Mouse (Mus musculus) frontal cortex, postnatal 10 days (tissue): ENCODE measurements around the gene Tmem132d.
A peak's percentile ranks its signal among the peaks of the same experiment; 100 is the strongest.
"Not testable (repeated sequence)": the region's sequence is repeated elsewhere in the genome, so short reads cannot be mapped to it uniquely, and the experiment has no call there.

Experiments used
- DNase-seq, 2 experiments: peaks; one replicate each; pipeline ENCODE4 v3.0.0; 2022; ENCODE audit warnings: low spot score in 2 of 2, mixed read lengths in 1 of 2

The Tmem132d gene

GRCm38 (mm10) chr5:127775749-127776148, 657.1 kb downstream of the Tmem132d start:
- no peak for DNase-seq

GRCm38 (mm10) chr5:127758576-127758975, 674.3 kb downstream of the Tmem132d start:
- no peak for DNase-seq

- DNase-seq = no peak
Measured at GRCm38 (mm10) chr5:127756671-127757423, 676.0 kb downstream of the Tmem132d start.

GRCm38 (mm10) chr5:127756011-127756410, 676.9 kb downstream of the Tmem132d start:
- DNase-seq = no peak

- DNase-seq = no peak
Measured at GRCm38 (mm10) chr5:127755594-127755993, 677.3 kb downstream of the Tmem132d start.

- peak in 1 of 2 experiments; percentile 16 for DNase-seq
Measured at GRCm38 (mm10) chr5:127751262-127751975, 681.5 kb downstream of the Tmem132d start.

GRCm38 (mm10) chr5:127749540-127749939, 683.3 kb downstream of the Tmem132d start:
- not testable (repeated sequence) for DNase-seq

- peak in 1 of 2 experiments; percentile 22 for DNase-seq
Measured at GRCm38 (mm10) chr5:127741331-127741730, 691.5 kb downstream of the Tmem132d start.
